In genomic region chr4:154750440-154751107, GRCm38 (mm10) we compare ENCODE assay signal across 19 mouse cellular contexts.
DNase-seq lines count a peak whose midpoint lies in the region; ATAC-seq and TF ChIP-seq lines count a peak whose summit lies in the region.
"Had no signal": no experiment of that assay in that cellular context is flagged by ENCODE, and none has a peak within 500 bp of the region (broad histone marks: within the 10 kb centered on the region; RNA-seq: fewer than 3 reads in every experiment).

No protein-coding gene starts in this region.

- no peak for TF ChIP-seq CTCF in liver, postnatal 0 days (IDR thresholded peaks at IDR 0.05; ENCODE audit: low read depth)

- H3K4me3 ChIP-seq in liver, embryonic 13.5 days (replicated peaks), result no peak overlapping the region
- H3K4me3 ChIP-seq in liver, postnatal 0 days (ENCODE audit: low read depth, low read length), result no peak overlapping the region
- no peak overlapping the region for H3K4me3 ChIP-seq in embryonic facial prominence, embryonic 12.5 days
- H3K4me3 ChIP-seq in limb, embryonic 11.5 days (ENCODE audit: low read depth, low read length), result no peak overlapping the region
- no peak overlapping the region for H3K4me3 ChIP-seq in limb, embryonic 15.5 days
- H3K4me3 ChIP-seq: forebrain, embryonic 12.5 days; heart, embryonic 12.5 days; hindbrain, embryonic 13.5 days; intestine, embryonic 15.5 days had no signal

- WGBS in liver, embryonic 13.5 days (ENCODE audit: insufficient replicate concordance), result 57% methylated on average over 14 of the region's 14 CpGs
- 63% methylated on average over 14 of the region's 14 CpGs for WGBS in liver, postnatal 0 days (ENCODE audit: insufficient replicate concordance)
- WGBS in embryonic facial prominence, embryonic 12.5 days, result 35% methylated on average over 14 of the region's 14 CpGs
- WGBS in limb, embryonic 11.5 days, result 15% methylated on average over 14 of the region's 14 CpGs
- 26% methylated on average over 14 of the region's 14 CpGs for WGBS in limb, embryonic 15.5 days

- no peak for TF ChIP-seq EP300 in liver, postnatal 0 days (IDR thresholded peaks at IDR 0.05; ENCODE audit: low read depth)

- H3K4me2 ChIP-seq in liver, embryonic 13.5 days, result no peak overlapping the region
- H3K4me2 ChIP-seq in liver, postnatal 0 days (ENCODE audit: low read depth, low read length), result no peak overlapping the region
- H3K4me2 ChIP-seq in embryonic facial prominence, embryonic 12.5 days (replicated peaks), result no peak overlapping the region
- H3K4me2 ChIP-seq in limb, embryonic 11.5 days (ENCODE audit: low read depth, severe bottlenecking), result no peak overlapping the region
- no peak overlapping the region; the same call in 1 of the 2 replicates for H3K4me2 ChIP-seq in limb, embryonic 15.5 days
- H3K4me2 ChIP-seq: forebrain, embryonic 12.5 days; heart, embryonic 12.5 days; hindbrain, embryonic 13.5 days; intestine, embryonic 15.5 days had no signal

- H3K9me3 ChIP-seq in liver, embryonic 13.5 days (replicated peaks), result no peaks in the 10 kb centered on the region
- no peaks in the 10 kb centered on the region for H3K9me3 ChIP-seq in liver, postnatal 0 days (ENCODE audit: low read length)
- H3K9me3 ChIP-seq in embryonic facial prominence, embryonic 12.5 days, result no peaks in the 10 kb centered on the region
- H3K9me3 ChIP-seq in limb, embryonic 11.5 days (ENCODE audit: control insufficient read depth, low read length), result no peaks in the 10 kb centered on the region
- no peaks in the 10 kb centered on the region for H3K9me3 ChIP-seq in limb, embryonic 15.5 days
- H3K9me3 ChIP-seq: forebrain, embryonic 12.5 days; heart, embryonic 12.5 days; hindbrain, embryonic 13.5 days; intestine, embryonic 15.5 days had no signal

- no peak overlapping the region for H3K27ac ChIP-seq in liver, embryonic 13.5 days
- no peak overlapping the region for H3K27ac ChIP-seq in liver, postnatal 0 days (ENCODE audit: low read depth)
- peak overlapping the region; percentile 47 for H3K27ac ChIP-seq in embryonic facial prominence, embryonic 12.5 days
- peak overlapping the region; percentile 73 for H3K27ac ChIP-seq in limb, embryonic 11.5 days (replicated peaks; ENCODE audit: low read depth, low read length)
- no peak overlapping the region for H3K27ac ChIP-seq in limb, embryonic 15.5 days
- H3K27ac ChIP-seq: forebrain, embryonic 12.5 days; hindbrain, embryonic 13.5 days; intestine, embryonic 15.5 days had no signal

- no peaks in the 10 kb centered on the region for H3K27me3 ChIP-seq in liver, embryonic 13.5 days
- no peaks in the 10 kb centered on the region for H3K27me3 ChIP-seq in liver, postnatal 0 days (ENCODE audit: insufficient read depth, low read length)
- no peaks in the 10 kb centered on the region for H3K27me3 ChIP-seq in embryonic facial prominence, embryonic 12.5 days
- H3K27me3 ChIP-seq in limb, embryonic 11.5 days (ENCODE audit: control insufficient read depth, insufficient read depth, low read length), result no peaks in the 10 kb centered on the region
- peaks cover 69% of the 10 kb centered on the region for H3K27me3 ChIP-seq in limb, embryonic 15.5 days
- H3K27me3 ChIP-seq: intestine, embryonic 15.5 days had no signal

- no peak overlapping the region for H3K9ac ChIP-seq in liver, embryonic 13.5 days
- no peak overlapping the region for H3K9ac ChIP-seq in liver, postnatal 0 days (replicated peaks)
- no peak overlapping the region for H3K9ac ChIP-seq in embryonic facial prominence, embryonic 12.5 days
- no peak overlapping the region; the same call in 1 of the 2 replicates for H3K9ac ChIP-seq in limb, embryonic 11.5 days (ENCODE audit: low read length)
- no peak overlapping the region for H3K9ac ChIP-seq in limb, embryonic 15.5 days
- H3K9ac ChIP-seq: forebrain, embryonic 12.5 days; forebrain, postnatal 0 days; heart, embryonic 12.5 days; hindbrain, embryonic 13.5 days; intestine, embryonic 15.5 days had no signal

- peak; percentile 20; the same call in 1 of the 2 replicates for ATAC-seq in liver, embryonic 13.5 days (ENCODE audit: low read depth)
- no peak for ATAC-seq in liver, postnatal 0 days
- no peak for ATAC-seq in embryonic facial prominence, embryonic 12.5 days (ENCODE audit: insufficient number of reproducible peaks, insufficient read depth, low FRiP score, low TSS enrichment)
- peak; percentile 26 for ATAC-seq in limb, embryonic 11.5 days (ENCODE audit: insufficient number of reproducible peaks, low FRiP score, low TSS enrichment, low read depth)
- ATAC-seq in limb, embryonic 15.5 days (ENCODE audit: insufficient number of reproducible peaks, low FRiP score, low TSS enrichment, low read depth), result peak; percentile 46; the same call in 1 of the 2 replicates
- ATAC-seq: forebrain, postnatal 0 days; intestine, embryonic 15.5 days; Patski had no signal

- intact Hi-C loops in heart, postnatal 10 days (cut with DNase I), result no loop called here

- no peak for DNase-seq in liver, embryonic 13.5 days
- no peak for DNase-seq in liver, postnatal 0 days
- peak; percentile 66 for DNase-seq in limb, embryonic 11.5 days (ENCODE audit: low spot score)
- no peak for DNase-seq in heart, postnatal 10 days
- DNase-seq in heart, postnatal 4 days, result no peak
- DNase-seq: adrenal gland, adult 2 months; adrenal gland, postnatal 25 days; cerebellum, adult 18-20 months; cerebellum, adult 9-11 months; forebrain, postnatal 0 days; gastrocnemius, postnatal 25 days; heart, postnatal 36 days had no signal

- no peaks in the 10 kb centered on the region for H3K36me3 ChIP-seq in liver, embryonic 13.5 days
- no peaks in the 10 kb centered on the region for H3K36me3 ChIP-seq in liver, postnatal 0 days (replicated peaks; ENCODE audit: insufficient read depth, low read length)
- H3K36me3 ChIP-seq in embryonic facial prominence, embryonic 12.5 days, result no peaks in the 10 kb centered on the region
- no peaks in the 10 kb centered on the region for H3K36me3 ChIP-seq in limb, embryonic 11.5 days (ENCODE audit: control insufficient read depth, insufficient read depth, low read length)
- no peaks in the 10 kb centered on the region for H3K36me3 ChIP-seq in limb, embryonic 15.5 days
- H3K36me3 ChIP-seq: forebrain, embryonic 12.5 days; heart, embryonic 12.5 days; hindbrain, embryonic 13.5 days; intestine, embryonic 15.5 days had no signal

- H3K4me1 ChIP-seq in liver, embryonic 13.5 days (replicated peaks), result no peaks in the 10 kb centered on the region
- no peaks in the 10 kb centered on the region for H3K4me1 ChIP-seq in liver, postnatal 0 days (ENCODE audit: insufficient read depth)
- peaks cover 17% of the 10 kb centered on the region for H3K4me1 ChIP-seq in embryonic facial prominence, embryonic 12.5 days
- H3K4me1 ChIP-seq in limb, embryonic 11.5 days (ENCODE audit: control insufficient read depth, insufficient read depth, low read length), result peaks cover 51% of the 10 kb centered on the region
- peaks cover 49% of the 10 kb centered on the region for H3K4me1 ChIP-seq in limb, embryonic 15.5 days
- H3K4me1 ChIP-seq: intestine, embryonic 15.5 days had no signal

Comparison
In these comparisons a context has a peak if more than half of its experiments do, and no peak if none do; other contexts are left out.
1. ATAC-seq: peak in liver, embryonic 13.5 days (single experiment), limb, embryonic 11.5 days (single experiment) and limb, embryonic 15.5 days (single experiment); none in liver, postnatal 0 days (single experiment) and embryonic facial prominence, embryonic 12.5 days (single experiment).
2. H3K27ac ChIP-seq: peak in embryonic facial prominence, embryonic 12.5 days (single experiment) and limb, embryonic 11.5 days (single experiment); none in liver, embryonic 13.5 days (single experiment), liver, postnatal 0 days (single experiment) and limb, embryonic 15.5 days (single experiment).